Mouse (Mus musculus) C2C12 (cell line): ENCODE data around the gene Acot3.

ENCODE experiments used
- CEBPB ChIP-seq: IDR thresholded peaks from one replicate; pipeline ENCODE4 v1.6.1; 2011; ENCODE audit warnings: low read depth, mild to moderate bottlenecking, control low read depth, moderate library complexity
- CTCF ChIP-seq: IDR thresholded peaks from one replicate; pipeline ENCODE4 v1.5.1; 2011; ENCODE audit not compliant: control insufficient read depth, insufficient read depth, insufficient read length
- FOSL1 ChIP-seq: IDR thresholded peaks from one replicate; pipeline ENCODE4 v1.8.0; 2011; ENCODE audit warnings: mild to moderate bottlenecking, low read length; ENCODE audit not compliant: poor library complexity, insufficient read depth, severe bottlenecking
- MAX ChIP-seq: IDR thresholded peaks from one replicate; pipeline ENCODE4 v1.6.1; 2011; ENCODE audit warnings: mild to moderate bottlenecking, control low read depth
- MYOG ChIP-seq: IDR thresholded peaks from one replicate; pipeline ENCODE4 v1.6.1; 2011; ENCODE audit not compliant: control insufficient read depth, insufficient read length; ENCODE audit errors: extremely low read depth
- USF1 ChIP-seq: IDR thresholded peaks from one replicate; pipeline ENCODE4 v1.6.1; 2011; ENCODE audit warnings: low read depth, mild to moderate bottlenecking, control low read depth, moderate library complexity

DNA sequence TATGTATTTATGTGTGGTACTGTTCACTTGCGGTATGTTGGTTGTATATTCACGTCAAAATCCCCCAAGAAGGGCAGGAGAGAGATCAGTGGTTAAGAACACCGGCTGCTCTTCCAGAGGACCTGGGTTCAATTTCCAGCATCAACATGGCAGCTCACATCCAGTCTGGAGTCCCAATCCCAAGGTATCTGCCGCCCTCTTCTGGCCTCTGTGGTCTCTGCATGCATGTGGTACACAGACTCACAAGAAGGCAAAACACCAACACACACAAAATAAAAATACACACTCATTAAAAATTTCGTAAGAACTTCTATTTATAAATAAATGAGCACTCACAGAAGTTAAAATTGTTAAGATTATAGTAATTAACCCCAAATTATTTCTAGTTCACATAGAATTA is 11.3 kb downstream of the Acot3 start:
- TF ChIP-seq CTCF (no peak), CEBPB (no peak), USF1 (no peak), MAX (no peak), MYOG (no peak), FOSL1 (no peak)
